Mouse (Mus musculus): ENCODE data around the gene Gm20831.
"Not testable (repeated sequence)": the region's sequence is repeated elsewhere in the genome, so short reads cannot be mapped to it uniquely, and the experiment has no call there.

The Gm20831 gene

DNA sequence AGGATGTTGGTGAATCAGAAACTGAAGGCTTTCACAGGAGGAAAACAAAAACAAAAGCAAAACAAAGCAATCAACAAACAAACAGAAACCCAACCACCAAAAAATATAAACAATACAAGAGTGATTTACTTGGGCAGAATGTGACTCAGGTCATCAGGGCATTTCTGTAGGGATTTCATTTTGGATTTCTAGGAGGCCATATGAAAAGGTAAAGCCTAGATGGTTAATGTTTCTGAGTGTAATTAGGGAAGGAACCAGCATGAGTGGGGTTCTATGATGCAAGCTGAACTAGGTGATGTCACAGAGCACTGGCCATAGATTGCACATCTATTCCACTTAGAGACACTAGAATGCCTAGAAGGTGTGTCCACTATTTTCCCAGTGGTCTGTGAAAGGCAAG is at the start of gene Gm20831, which contains the start of gene Gm20772:
Gene Gm20831 (plus strand): TSS at position 301 of the 400 bp plus-strand sequence.
Gene Gm20772 (plus strand): TSS at position 301 of the 400 bp plus-strand sequence.
- not testable (repeated sequence) for DNase-seq

DNA sequence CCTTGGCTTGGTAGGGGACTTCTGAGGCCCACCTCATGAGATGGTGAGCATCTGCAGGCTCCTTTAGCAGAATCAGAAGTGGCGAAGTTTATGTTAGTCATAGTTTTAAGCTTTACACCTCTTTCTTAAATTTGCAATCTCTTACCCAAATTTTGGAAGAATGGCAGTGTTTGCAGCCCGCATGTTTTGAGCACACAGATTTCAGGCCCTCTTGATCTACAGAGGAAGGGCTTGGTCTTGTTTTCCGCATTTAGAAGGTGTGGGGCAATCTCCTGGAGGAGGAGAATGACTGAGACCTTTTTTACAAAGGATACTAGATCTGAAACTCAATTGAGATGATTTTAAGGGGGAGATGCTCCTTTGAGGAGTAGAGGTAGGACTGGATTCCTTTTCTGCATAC is 28.4 kb upstream of the Gm20831 start, which contains the start of gene Gm21904:
Gene Gm21904 (minus strand): TSS at position 101 of the 400 bp plus-strand sequence.
- DNase-seq: not testable (repeated sequence)

DNA sequence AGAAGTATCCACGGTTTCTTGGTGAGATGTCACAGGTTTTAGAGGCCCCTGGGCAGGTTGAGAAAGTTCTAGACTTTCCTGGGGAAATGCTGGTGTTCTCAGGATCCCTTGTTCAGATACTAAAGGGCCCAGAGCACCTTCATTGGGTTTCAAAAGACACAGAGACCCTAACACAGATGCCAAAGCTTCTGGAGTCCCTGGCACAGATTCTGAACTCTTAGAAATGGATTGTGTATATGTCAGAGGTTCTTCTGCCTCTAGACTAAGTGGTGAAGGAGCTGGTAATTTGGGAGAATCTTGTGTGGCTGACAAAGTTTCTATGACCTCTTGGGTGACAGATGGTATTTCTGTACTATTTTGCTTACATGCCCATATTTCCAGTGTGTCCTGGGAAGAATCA is 62.7 kb downstream of the Gm20831 start, which contains the start of gene Srsy:
Gene Srsy (minus strand): TSS at position 101 of the 400 bp plus-strand sequence.
- not testable (repeated sequence) for DNase-seq
